Mouse (Mus musculus) c-Kit-negative CD71-positive TER-119-positive erythroid progenitor cells, embryonic 14.5 days (primary cell): ENCODE results near the gene Acp6.

Experiments
- DNase-seq: peaks from one replicate; pipeline ENCODE4 v3.0.0-alpha.2; 2013; ENCODE audit warnings: low read depth, low spot score

Acp6 gene

DNA sequence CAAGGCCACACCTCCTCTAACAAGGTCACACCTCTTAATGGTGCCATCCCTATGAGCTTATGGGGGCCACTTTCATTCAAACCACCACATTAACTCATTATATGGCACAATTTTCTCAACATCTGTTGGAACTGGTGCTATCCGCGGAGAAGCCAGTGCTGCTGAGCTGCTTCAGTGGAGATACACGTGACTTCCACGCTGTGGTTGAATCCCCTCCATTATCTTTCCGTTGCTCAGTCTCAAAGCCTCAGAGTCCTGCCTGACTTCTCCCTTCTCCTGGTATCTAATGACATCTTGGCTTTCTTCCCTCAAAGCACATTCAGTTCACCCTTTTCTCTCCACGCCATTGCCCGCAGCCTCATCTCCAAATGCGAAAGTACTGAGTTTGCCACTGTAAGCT lies 38.0 kb downstream of the Acp6 start:
- no peak for DNase-seq

DNA sequence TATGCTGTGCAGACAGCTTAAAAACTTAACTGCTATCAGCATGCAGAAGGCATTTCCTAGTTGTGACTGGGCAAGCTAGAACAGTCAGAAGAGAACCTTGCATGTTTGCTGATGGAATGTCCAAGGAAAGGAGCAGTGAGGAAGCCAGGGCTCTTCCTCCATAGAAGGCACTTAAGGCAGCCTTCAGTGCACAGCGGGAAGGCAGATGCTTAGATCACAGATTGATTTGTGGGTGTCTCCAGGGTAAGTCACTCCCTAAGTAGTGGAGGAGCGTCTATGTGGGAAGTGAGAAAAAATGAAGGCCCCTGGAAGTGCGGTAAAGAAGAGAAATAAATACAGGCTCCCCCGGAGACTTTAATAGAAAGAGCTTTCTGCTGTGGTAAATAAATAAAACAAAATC lies 40.7 kb downstream of the Acp6 start:
- DNase-seq = no peak

DNA sequence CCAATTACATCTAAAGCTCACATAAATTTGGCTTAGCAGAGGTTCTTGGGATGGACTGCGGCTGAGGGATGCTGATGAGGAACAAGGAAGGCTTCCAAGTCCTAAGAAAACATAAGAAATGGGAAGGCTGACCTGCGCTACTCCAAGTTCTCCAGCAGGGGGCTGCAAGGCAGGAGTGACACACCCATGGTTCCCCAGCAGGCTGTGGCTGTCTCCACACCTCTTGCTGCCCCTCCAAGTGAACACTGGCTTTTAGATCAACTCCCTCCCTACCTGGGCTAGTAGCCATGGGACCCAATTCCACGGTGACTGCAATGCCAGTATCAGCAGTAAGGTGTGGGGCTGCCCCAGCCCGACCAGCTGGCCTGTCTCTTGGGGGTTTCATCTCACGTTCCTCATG lies 43.4 kb downstream of the Acp6 start:
- no peak for DNase-seq

DNA sequence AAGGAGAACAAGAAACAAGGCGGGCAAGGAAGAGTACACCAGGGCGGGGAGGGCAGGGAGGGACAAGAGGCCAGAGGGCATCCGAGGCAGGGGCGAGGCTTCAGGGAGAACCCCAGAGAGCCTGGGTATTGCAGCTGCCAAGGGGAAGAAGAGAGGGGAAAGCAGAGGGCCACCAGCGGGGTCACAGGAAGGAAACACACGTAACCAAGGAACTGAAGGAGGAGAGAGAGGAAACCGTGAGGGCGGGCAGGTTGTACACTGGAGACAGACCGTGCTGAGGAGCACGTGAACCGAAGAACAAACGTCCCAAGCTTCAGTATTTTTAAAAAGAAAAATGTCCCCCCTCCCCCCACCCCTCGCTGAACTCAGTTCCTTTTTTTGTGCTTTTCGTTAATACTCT lies 45.3 kb downstream of the Acp6 start:
- DNase-seq = no peak

DNA sequence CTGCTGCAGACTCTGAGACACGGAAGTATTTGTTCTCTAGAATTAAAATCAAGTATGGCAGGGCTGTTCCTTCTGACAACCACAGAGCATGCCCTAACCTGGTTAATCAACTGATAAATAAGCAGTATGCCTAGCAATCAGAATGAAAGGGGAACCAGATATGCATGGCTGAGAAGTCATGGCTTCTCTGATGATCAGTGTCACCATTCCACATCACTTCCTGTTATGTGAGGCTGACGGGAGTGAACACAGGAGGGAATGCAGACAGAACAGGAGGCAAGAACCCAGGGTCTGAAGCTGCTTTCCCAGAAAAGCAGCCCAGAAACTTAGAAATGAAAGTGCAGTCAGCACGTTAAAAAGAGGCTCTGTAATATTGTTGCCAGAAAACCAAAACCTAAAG lies 47.9 kb downstream of the Acp6 start:
- DNase-seq = no peak

DNA sequence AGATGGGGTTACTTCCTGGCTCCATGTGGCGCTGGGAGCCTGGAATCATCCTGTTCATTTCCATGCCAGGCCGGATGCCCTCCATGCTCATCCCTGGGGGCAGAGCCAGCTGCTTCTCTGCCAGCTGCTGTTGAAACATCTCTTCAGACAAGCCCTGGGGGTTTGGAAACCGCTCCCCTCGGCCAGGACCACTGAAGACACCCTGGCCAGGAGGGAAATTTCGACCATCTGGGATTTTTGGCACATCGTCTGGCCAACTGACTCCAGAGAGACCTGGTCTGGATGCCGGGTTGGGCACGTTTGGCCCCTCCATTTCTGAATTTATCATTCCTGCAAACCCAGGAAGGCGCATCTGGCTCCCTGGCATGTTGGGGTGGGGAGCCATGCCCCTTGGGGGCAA lies 50.8 kb downstream of the Acp6 start:
- no peak for DNase-seq

DNA sequence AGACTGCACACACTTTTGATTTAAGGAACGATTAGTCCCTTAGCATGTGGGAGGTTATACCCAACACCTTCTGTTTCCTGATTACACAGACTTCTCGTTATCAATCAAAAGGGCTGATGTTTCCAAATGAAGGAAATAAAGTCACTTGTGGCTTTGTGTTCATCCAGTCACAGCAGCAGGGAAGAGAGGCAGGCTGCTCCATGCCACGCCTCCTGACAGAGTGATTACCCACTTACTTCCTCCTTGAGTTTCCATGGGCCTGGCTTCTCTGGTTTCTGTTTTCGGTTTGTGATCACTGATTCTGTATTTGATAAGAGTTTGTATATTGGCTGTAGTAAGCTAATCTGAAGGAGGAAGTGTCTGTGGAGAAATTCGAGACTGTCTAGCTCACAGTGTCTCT lies 52.6 kb downstream of the Acp6 start:
- DNase-seq = no peak

DNA sequence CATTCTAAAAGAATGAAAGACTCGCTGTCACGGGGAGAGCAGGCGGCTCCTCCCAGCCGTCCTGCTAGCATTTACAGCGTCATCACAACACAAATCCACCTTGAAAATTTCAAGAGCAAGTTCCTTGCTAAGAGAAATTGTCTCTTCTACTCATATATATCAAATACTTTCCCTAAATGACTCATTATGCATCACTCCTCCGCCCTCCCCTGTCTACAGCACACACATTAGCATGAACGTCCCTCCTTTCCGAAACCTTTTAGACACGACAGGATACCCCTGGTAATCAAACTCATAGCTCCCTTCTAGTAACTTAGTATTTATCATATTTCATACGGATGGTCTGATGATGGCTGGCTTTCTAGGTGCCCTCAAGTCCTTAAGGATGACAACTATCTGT lies 55.3 kb downstream of the Acp6 start:
- no peak for DNase-seq

DNA sequence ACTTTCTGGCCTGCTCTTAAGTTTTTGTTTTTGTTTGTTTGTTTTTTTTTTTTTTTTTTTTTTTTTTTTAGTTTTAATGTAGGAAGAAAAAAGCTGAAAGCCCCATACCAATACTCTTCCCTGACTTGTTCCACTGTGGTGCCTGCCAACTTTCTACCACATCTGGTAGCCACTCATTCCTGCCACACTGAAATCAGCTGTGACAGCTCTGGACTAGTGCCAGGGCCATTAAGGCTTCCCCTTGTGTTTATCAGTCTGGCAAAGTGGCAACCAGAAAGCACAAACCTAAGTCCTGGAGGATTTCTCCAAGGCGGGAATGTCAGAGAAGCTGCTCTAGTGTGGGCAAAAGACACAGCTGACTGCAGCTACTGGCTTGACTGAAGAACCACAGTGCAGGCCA lies 55.9 kb downstream of the Acp6 start:
- DNase-seq = no peak

DNA sequence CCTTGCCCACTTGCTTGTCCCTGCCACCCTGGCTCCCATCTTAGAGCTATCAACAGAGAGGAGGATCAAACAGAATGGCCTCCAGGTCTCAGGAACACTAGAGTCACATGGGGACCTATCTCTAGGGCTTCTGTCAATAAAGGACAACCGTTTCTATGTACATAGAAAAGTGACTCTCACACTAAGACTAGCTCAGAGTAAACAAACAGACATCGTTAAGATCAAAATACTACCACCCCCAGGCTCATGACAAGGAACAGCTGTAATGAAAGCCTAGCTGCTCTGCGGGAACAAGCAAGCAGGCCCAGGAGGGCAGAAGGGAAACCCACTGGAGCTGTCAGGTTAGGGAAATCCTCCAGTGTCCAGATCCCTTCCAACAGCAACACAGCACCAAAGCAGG lies 56.9 kb downstream of the Acp6 start:
- DNase-seq = no peak

DNA sequence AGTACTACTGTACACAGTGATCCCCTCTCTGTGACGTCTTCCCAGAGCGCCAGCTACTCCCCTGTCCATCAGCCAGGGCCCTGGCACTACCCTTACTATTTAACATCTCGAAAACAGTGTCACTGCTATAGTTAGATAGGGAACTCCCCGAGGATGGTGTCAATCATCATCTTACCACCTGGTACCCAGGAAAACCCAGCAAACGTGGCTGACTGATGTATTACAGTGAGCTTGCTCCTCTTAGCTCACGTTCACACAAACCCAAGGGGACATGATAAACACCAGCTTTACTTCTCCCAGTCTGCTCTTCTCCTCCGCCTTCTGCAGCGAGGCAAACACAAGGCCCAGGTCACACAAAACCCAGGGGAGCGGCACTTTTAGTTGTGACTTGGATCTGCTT lies 64.7 kb downstream of the Acp6 start:
- no peak for DNase-seq

DNA sequence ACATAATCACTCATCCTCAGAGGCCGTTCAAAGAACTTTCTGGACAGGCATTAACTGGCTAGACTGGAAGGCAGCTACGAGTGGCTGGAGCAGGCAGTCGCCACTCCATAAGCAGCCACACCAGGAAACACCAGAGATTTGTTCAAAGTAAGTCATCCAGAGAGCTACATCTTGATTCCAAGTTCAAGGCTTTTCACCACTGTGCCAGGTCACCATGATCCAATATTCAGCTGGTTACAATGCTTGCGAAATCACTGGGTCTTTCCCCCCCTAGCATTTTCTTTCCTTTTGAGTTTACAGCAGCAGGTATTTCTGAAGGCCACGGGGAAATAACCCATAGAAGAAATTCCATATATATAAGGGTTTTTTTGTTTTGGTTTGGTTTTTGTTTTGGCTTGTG lies 66.7 kb downstream of the Acp6 start:
- DNase-seq = no peak

DNA sequence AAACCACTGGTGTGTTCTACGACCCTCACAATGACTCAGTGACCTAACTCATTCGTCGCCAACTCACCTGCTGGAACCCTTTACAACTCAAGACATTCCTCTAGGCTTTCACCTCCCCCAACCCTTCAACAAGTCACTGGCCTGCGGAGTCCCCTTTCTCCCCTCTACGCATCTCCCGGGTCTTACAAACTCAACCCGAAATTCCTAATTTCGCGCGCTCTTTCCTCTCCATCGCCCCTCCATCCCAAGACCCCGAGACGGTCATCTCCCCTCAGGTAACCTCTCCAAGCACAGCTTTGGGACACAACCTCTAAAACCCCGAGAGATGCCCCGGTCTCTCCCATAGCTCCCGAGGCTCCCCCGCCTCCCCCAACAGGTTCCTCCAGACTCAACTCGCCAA lies 68.1 kb downstream of the Acp6 start:
- DNase-seq = no peak
